8 mouse cellular contexts compared by ENCODE assay signal in genomic region chr17:86464689-86465363, GRCm38 (mm10). TPM values are rescaled to one million over a fixed set of nuclear protein-coding genes. Genes with fewer than 3 reads are reported as not detected.
DNase-seq lines count a peak whose midpoint lies in the region; ATAC-seq and TF ChIP-seq lines count a peak whose summit lies in the region.

No protein-coding gene starts in this region.

- no peaks in the 10 kb centered on the region for H3K36me3 ChIP-seq in forebrain, postnatal 0 days (ENCODE audit: insufficient read depth)

- no peak overlapping the region for H3K4me3 ChIP-seq in forebrain, postnatal 0 days (ENCODE audit: low read depth, low read length)

- no peak for TF ChIP-seq CTCF in forebrain, postnatal 0 days (IDR thresholded peaks at IDR 0.05; ENCODE audit: low read depth)

- ATAC-seq in forebrain, postnatal 0 days = peak; percentile 58
- ATAC-seq in CD4-positive, CD25-positive, alpha-beta regulatory T cell, adult 4 months = no peak

- peak overlapping the region; percentile 15; the same call in 1 of the 2 replicates for H3K27ac ChIP-seq in forebrain, postnatal 0 days (ENCODE audit: low read depth, low read length)

- H3K9me3 ChIP-seq in forebrain, postnatal 0 days (ENCODE audit: low read length) = no peaks in the 10 kb centered on the region

- H3K4me2 ChIP-seq in forebrain, postnatal 0 days (ENCODE audit: low read depth) = no peak overlapping the region

- H3K27me3 ChIP-seq in forebrain, postnatal 0 days (ENCODE audit: insufficient read depth, low read length) = no peaks in the 10 kb centered on the region

- peaks cover 23% of the 10 kb centered on the region for H3K4me1 ChIP-seq in forebrain, postnatal 0 days (ENCODE audit: insufficient read depth)

- 37% methylated on average over 16 of the region's 16 CpGs for WGBS in forebrain, postnatal 0 days

- DNase-seq in right cerebral cortex, postnatal 10 days (ENCODE audit: low spot score in 2 of 2) = peak; percentile 55 to 75
- no peak for DNase-seq in right cerebral cortex, postnatal 14 days
- peak; percentile 61 for DNase-seq in forebrain, postnatal 0 days
- peak; percentile 83 for DNase-seq in layer of hippocampus, adult 9-11 months
- peak; percentile 71 for DNase-seq in yolk sac, embryonic 10.5 days (ENCODE audit: low spot score)
- DNase-seq in urinary bladder, adult 18-20 months (ENCODE audit: low spot score in 2 of 2) = no peak
- no peak for DNase-seq in thymus, postnatal 36 days

- H3K9ac ChIP-seq in forebrain, postnatal 0 days = no peak overlapping the region

RNA-seq across cellular contexts. Expression of gene Gm10309, which starts 40.2 kb away (rescaled TPM):
- not detected in 2 replicates for total RNA-seq in forebrain, postnatal 0 days (2014; rRNA removed)
- 0.22 TPM in 1 of 2 replicates, not detected in the other for polyA plus RNA-seq in forebrain, postnatal 0 days (2015; fragmentation: Nextera tagmentation; extraction: Ambion mirVana)
- under 1 TPM; 0.41 to 0.90 TPM for polyA plus RNA-seq in CD4-positive, CD25-positive, alpha-beta regulatory T cell, adult 4 months (2017; shearing (Covaris generic))

Comparison
In these comparisons a context has a peak if more than half of its experiments do, and no peak if none do; other contexts are left out.
1. DNase-seq: peak in right cerebral cortex, postnatal 10 days (2 of 2), forebrain, postnatal 0 days (single experiment), layer of hippocampus, adult 9-11 months (single experiment) and yolk sac, embryonic 10.5 days (single experiment); none in right cerebral cortex, postnatal 14 days (single experiment), urinary bladder, adult 18-20 months (0 of 2) and thymus, postnatal 36 days (0 of 2).